Mouse (Mus musculus) central nervous system, embryonic 11.5 days (tissue): ENCODE results near the gene Qdpr. TPM values are rescaled to one million over a fixed set of nuclear protein-coding genes. Genes with fewer than 3 reads are reported as not detected.

Source experiments
- polyA plus RNA-seq: library from polyadenylated mRNA; depleted of rRNA; stranded (reverse); fragments of >200 nt; gene quantifications from 2 replicates; pipeline ENCODE4 v1.2.3, GENCODE M21; 2012; rRNA removed

The Qdpr gene
- polyA plus RNA-seq, result 68.8 and 86.3 TPM in 2 replicates

GRCm38 (mm10) chr5:45449831-45450716 is at the start of gene Qdpr:
Gene Qdpr (minus strand): TSS chr5:45450236.

GRCm38 (mm10) chr5:45493191-45494092 is 43.4 kb upstream of the Qdpr start, which contains the start of gene Lap3:
Gene Lap3 (plus strand): TSS chr5:45493374.

DNA sequence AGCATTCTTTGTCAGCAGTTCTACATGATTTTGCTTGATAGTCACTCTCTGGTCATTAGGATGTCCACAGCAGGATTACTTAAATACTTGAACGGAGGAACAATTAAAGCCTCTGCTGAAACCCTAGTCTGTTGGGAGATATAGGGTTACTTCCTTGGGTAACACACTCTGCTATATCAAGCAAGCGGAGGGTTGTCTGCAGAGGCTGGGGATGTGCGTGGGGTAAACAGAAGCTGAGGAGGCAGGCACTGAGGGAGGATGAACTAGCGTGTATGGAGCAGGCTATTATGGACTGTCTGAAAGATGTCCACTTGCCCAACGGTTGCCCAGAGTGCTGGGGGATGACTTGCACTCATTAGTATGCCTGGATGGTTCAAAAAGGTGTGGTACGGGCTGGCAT is 3.4 kb upstream of the Qdpr start, which contains the start of gene Clrn2:
TSS of gene Clrn2 (plus strand) at position 301 of the 400 bp plus-strand sequence.

Other genes with a start within 250 kb of the Qdpr start
- 0.05 and 0.09 TPM in 2 replicates for gene Clrn2, start 3.5 kb upstream of the Qdpr start, polyA plus RNA-seq
- 59.1 and 109 TPM in 2 replicates for gene Lap3, start 43.1 kb upstream of the Qdpr start, polyA plus RNA-seq
- gene Med28, start 70.0 kb upstream of the Qdpr start, polyA plus RNA-seq, result 122 and 140 TPM in 2 replicates
- 0.76 and 0.83 TPM in 2 replicates for gene Fam184b, start 189.4 kb upstream of the Qdpr start, polyA plus RNA-seq
- gene Ncapg, start 219.7 kb upstream of the Qdpr start, polyA plus RNA-seq, result 47.9 and 53.5 TPM in 2 replicates